Mouse (Mus musculus) heart, adult 2 months (tissue): ENCODE data around the gene Mta1. TPM values are rescaled to one million over a fixed set of nuclear protein-coding genes. Genes with fewer than 3 reads are reported as not detected.

Source experiments
- DNase-seq, 2 experiments: peaks; one replicate each; pipeline ENCODE4 v3.0.0; 2021
- H3K27ac ChIP-seq: fragments of 200-600 bp; 2 replicates; pipeline ENCODE4 v1.8.1; 2022
- H3K27me3 ChIP-seq: fragments of 200-500 bp; 2 replicates; pipeline ENCODE4 v1.6.1; 2012; ENCODE audit warnings: mild to moderate bottlenecking, low read length, inconsistent platforms, mixed read lengths; ENCODE audit not compliant: control insufficient read depth, insufficient read depth
- H3K36me3 ChIP-seq: fragments of 200-500 bp; 2 replicates; pipeline ENCODE4 v1.6.1; 2012; ENCODE audit warnings: low read length, inconsistent platforms; ENCODE audit not compliant: control insufficient read depth, insufficient read depth
- H3K4me1 ChIP-seq: fragments of 200-500 bp; 2 replicates; pipeline ENCODE4 v1.6.1; 2011; ENCODE audit warnings: low read length; ENCODE audit not compliant: control insufficient read depth, insufficient read depth
- H3K4me3 ChIP-seq: fragments of 200-600 bp; 2 replicates; pipeline ENCODE4 v1.8.1; 2022
- H3K79me2 ChIP-seq: fragments of 200-500 bp; replicated peaks from 2 replicates; pipeline ENCODE4 v1.6.1; 2012; ENCODE audit warnings: mild to moderate bottlenecking, inconsistent platforms, low read length, moderate library complexity, mixed read lengths; ENCODE audit not compliant: control insufficient read depth, insufficient read depth
- H3K9ac ChIP-seq: fragments of 200-500 bp; 2 replicates; pipeline ENCODE4 v1.6.1; 2012; ENCODE audit warnings: low read depth, mild to moderate bottlenecking, control low read depth, inconsistent platforms, low read length, mixed read lengths
- CTCF ChIP-seq: fragments of 200-600 bp; IDR thresholded peaks from 2 replicates; pipeline ENCODE4 v1.8.1; 2022; ENCODE audit warnings: antibody characterized with exemption, mild to moderate bottlenecking, moderate library complexity
- EP300 ChIP-seq: fragments of 200-500 bp; IDR thresholded peaks from 2 replicates; pipeline ENCODE4 v1.6.1; 2011; ENCODE audit warnings: low read depth, low read length, control low read depth; ENCODE audit not compliant: insufficient read depth
- POLR2A ChIP-seq: fragments of 200-500 bp; IDR thresholded peaks from 2 replicates; pipeline ENCODE4 v1.6.1; 2011; ENCODE audit warnings: mild to moderate bottlenecking, low read depth, low read length, control low read depth; ENCODE audit not compliant: insufficient read depth
- WGBS: fragments of 180-500 bp; shearing (Covaris S2); methylation state at CpG from one replicate; pipeline ENCODE4 v1.1.7; 2018; 5-methylcytosine and 5-hydroxymethylcytosine counted together
- intact Hi-C: fragments of 180-260 bp; cut with DNase I; formaldehyde crosslinking; loops from one replicate; pipeline ENCODE4 v1.15.1; 2025
- polyA plus RNA-seq: library from polyadenylated mRNA; depleted of rRNA; stranded (reverse); fragments of >200 nt; gene quantifications from 2 replicates; pipeline ENCODE4 v1.2.3, GENCODE M21; 2012
- total RNA-seq, 2 experiments: library from RNA; stranded (reverse); gene quantifications; 2 replicates each; pipeline ENCODE4 v1.2.3; 2021

The Mta1 gene
- total and polyA plus RNA-seq, 3 experiments: 42.4 to 54.8 (median 44.8) TPM

GRCm38 (mm10) chr12:113087276-113087675 is 10.8 kb upstream of the Mta1 start:
- H3K9ac ChIP-seq: no peak overlapping the region
- no peaks in the 10 kb centered on the region for H3K79me2 ChIP-seq
- H3K27ac ChIP-seq: no peak overlapping the region
- H3K27me3 ChIP-seq: no peaks in the 10 kb centered on the region
- DNase-seq: no peak
- H3K4me1 ChIP-seq: no peaks in the 10 kb centered on the region
- no peak overlapping the region for H3K4me3 ChIP-seq
- intact Hi-C loops: no loop called here
- 68% methylated on average over 3 of the region's 3 CpGs for WGBS
- no peaks in the 10 kb centered on the region for H3K36me3 ChIP-seq
- no peak for TF ChIP-seq POLR2A
- no peak for TF ChIP-seq EP300
- TF ChIP-seq CTCF: no peak

DNA sequence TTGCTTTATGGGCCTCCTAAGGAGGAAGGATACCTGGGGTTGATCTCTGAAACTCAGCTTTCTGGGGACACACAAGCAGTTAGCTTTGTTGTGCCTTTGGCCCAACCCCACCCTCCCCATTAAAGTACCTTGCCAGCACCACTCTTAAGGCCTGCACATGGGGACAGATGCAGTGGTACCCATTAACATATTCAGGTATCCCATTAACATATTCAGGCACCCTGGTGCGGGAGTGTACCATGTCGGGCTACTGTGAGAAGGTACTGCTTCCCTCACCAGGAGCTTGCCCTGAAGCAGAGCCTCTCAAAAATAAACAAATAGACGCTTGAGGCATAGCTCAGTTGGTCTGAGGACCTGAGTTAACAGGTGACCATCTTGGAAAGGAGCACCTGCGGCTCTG is 10.1 kb upstream of the Mta1 start:
- intact Hi-C loops: no loop called here
- no peaks in the 10 kb centered on the region for H3K4me1 ChIP-seq
- WGBS: 72% methylated on average over 4 of the region's 4 CpGs
- H3K79me2 ChIP-seq: no peaks in the 10 kb centered on the region
- no peaks in the 10 kb centered on the region for H3K27me3 ChIP-seq
- H3K9ac ChIP-seq: no peak overlapping the region
- no peaks in the 10 kb centered on the region for H3K36me3 ChIP-seq
- no peak for DNase-seq
- no peak overlapping the region for H3K4me3 ChIP-seq
- no peak overlapping the region for H3K27ac ChIP-seq
- TF ChIP-seq POLR2A: no peak
- no peak for TF ChIP-seq CTCF
- no peak for TF ChIP-seq EP300

GRCm38 (mm10) chr12:113089107-113089506 is 9.0 kb upstream of the Mta1 start:
- H3K36me3 ChIP-seq: no peaks in the 10 kb centered on the region
- intact Hi-C loops: no loop called here
- DNase-seq: no peak

DNA sequence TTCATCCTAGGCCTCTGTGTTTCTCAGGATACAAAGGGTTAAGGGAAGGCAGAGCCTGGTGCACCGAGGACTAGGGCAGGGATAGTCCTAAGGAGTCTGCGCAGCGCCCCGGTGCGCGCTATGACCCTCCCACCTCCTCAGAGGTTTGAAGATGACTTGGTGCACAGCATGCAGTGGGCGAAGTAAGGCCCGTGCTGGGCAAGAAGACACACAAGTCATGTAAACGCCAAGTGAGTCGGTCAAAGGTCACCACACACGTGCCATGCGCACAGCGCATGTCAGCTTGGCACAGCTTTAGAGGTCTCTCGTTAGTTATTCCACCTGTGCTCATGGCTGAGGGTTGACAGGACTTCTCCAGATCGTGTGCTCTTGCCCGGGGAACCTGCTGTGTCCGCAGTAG is 8.0 kb upstream of the Mta1 start:
- no peaks in the 10 kb centered on the region for H3K79me2 ChIP-seq
- H3K36me3 ChIP-seq: no peaks in the 10 kb centered on the region
- H3K27me3 ChIP-seq: no peaks in the 10 kb centered on the region
- H3K4me1 ChIP-seq: no peaks in the 10 kb centered on the region
- no peak overlapping the region for H3K4me3 ChIP-seq
- TF ChIP-seq CTCF: no peak
- 88% methylated on average over 17 of the region's 17 CpGs for WGBS
- DNase-seq: no peak
- intact Hi-C loops: no loop called here
- no peak overlapping the region for H3K27ac ChIP-seq
- H3K9ac ChIP-seq: no peak overlapping the region

More at GRCm38 (mm10) chr12:113089107-113089506, 9.0 kb upstream of the Mta1 start:
- no peaks in the 10 kb centered on the region for H3K27me3 ChIP-seq
- no peak overlapping the region for H3K4me3 ChIP-seq
- WGBS: 86% methylated on average over 6 of the region's 6 CpGs
- no peak overlapping the region for H3K9ac ChIP-seq
- no peak for TF ChIP-seq CTCF
- no peak for TF ChIP-seq EP300
- no peak for TF ChIP-seq POLR2A
- H3K27ac ChIP-seq: no peak overlapping the region
- H3K79me2 ChIP-seq: no peaks in the 10 kb centered on the region
- no peaks in the 10 kb centered on the region for H3K4me1 ChIP-seq

GRCm38 (mm10) chr12:113097040-113097439 is 1.0 kb upstream of the Mta1 start:
- no peak overlapping the region for H3K4me3 ChIP-seq
- peaks cover 9% of the 10 kb centered on the region for H3K4me1 ChIP-seq
- H3K27me3 ChIP-seq: no peaks in the 10 kb centered on the region
- intact Hi-C loops: loop anchor here (1.0 kb wide), 1 partner anchor 22 kb away; no protein-coding TSS in a partner anchor
- no peak overlapping the region for H3K27ac ChIP-seq
- no peak overlapping the region for H3K9ac ChIP-seq
- DNase-seq: no peak
- WGBS: 72% methylated on average over 5 of the region's 5 CpGs
- no peak for TF ChIP-seq EP300
- no peak for TF ChIP-seq POLR2A
- no peaks in the 10 kb centered on the region for H3K36me3 ChIP-seq
- peaks cover 3% of the 10 kb centered on the region; the same call in 1 of the 2 replicates for H3K79me2 ChIP-seq

GRCm38 (mm10) chr12:113098530-113099151 is 563 bp downstream of the Mta1 start:
- peak; percentile 49 to 54 for DNase-seq
- no peak for TF ChIP-seq CTCF
- no peak for TF ChIP-seq POLR2A
- peak overlapping the region; percentile 98 for H3K9ac ChIP-seq
- no peaks in the 10 kb centered on the region for H3K27me3 ChIP-seq
- H3K79me2 ChIP-seq: peaks cover 6% of the 10 kb centered on the region
- H3K4me3 ChIP-seq: peak overlapping the region; percentile 74
- H3K27ac ChIP-seq: peak overlapping the region; percentile 79
- intact Hi-C loops: no loop called here
- no peaks in the 10 kb centered on the region for H3K36me3 ChIP-seq
- peaks cover 12% of the 10 kb centered on the region for H3K4me1 ChIP-seq
- WGBS: 1% methylated on average over 52 of the region's 60 CpGs
